Mouse (Mus musculus): Measurements from ENCODE around the gene Nfe2l2.

- no peak for TF ChIP-seq CTCF (IDR thresholded peaks at IDR 0.05; ENCODE audit: insufficient read depth, low read length)
- no peak for TF ChIP-seq POLR2A (IDR thresholded peaks at IDR 0.05; ENCODE audit: borderline replicate concordance, extremely low read depth, low read depth, low read length)
Measured at GRCm38 (mm10) chr2:75656924-75657323, 47.5 kb downstream of the Nfe2l2 start.

Measured in lung, adult 2 months (tissue).